Mouse (Mus musculus): ENCODE data around the gene Limk1. TPM values are rescaled to one million over a fixed set of nuclear protein-coding genes. Genes with fewer than 3 reads are reported as not detected.

Limk1 gene
- polyA plus RNA-seq, 1 experiment from 2014 or later = 0.75 TPM

DNA sequence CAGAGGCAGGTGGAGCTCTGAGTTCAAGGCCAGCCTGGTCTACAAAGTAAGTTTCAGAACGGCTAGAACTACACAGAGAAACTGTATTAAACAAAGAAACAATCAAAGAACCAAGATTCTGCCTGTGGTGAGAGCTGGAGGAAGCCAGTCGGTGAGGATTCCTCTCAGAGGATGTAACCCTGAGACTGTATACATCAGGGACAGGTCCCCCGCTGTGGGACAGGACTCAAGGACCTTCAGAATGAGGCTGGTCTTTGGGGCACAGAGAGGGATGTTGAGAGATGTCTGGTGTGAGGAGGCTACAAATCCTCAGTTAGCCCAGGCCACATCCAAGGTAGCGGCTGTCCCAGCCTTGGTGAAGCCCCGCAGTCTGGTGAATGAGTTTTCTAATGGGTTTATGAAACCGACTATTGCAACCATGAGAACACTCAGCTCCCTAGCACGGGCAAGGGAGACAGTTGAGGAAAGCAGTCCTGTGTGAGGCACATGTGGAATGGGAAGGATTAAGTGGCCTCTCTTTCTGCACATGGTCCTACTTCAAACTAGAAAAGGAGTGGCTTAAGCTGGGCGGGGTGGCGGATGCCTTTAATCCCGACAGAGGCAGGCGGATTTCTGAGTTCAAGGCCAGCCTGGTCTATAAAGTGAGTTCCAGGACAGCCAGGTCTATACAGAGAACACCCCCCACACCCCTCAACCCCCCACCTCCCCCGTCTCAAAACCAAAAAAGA, 78.3 kb downstream of the Limk1 start:
- H3K27ac ChIP-seq = no peak overlapping the region
- H3K9me3 ChIP-seq (replicated peaks) = no peaks in the 10 kb centered on the region
- no peak for DNase-seq
- H3K27me3 ChIP-seq = no peaks in the 10 kb centered on the region
- H3K36me3 ChIP-seq = no peaks in the 10 kb centered on the region; the same call in 1 of the 2 replicates
- no peak overlapping the region for H3K9ac ChIP-seq
- WGBS (ENCODE audit: insufficient replicate concordance) = 75% methylated on average over 12 of the region's 12 CpGs
- no peak for ATAC-seq (ENCODE audit: low read depth)
- no peak overlapping the region for H3K4me3 ChIP-seq (replicated peaks)
- H3K4me1 ChIP-seq (replicated peaks) = peaks cover 6% of the 10 kb centered on the region
- no peak overlapping the region for H3K4me2 ChIP-seq

DNA sequence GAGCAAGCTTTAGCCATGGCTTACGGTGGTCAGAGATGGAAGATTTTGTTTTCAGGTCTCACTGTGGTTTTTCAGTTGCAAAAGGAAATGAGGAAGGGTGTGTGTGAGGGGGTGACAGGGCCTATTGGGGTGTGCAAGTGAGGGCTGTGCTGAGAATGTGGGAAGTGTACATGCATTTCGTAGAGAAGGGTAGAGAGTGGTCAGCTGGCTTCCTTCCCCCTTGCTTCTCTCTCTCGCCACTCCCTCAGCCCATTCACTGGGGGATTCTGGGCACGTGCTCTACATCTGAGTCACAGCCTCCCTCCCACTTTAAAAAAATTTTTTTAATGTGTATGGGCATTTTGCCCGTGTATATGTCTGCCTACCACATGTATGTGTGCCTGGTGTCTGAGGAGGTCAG, 81.3 kb downstream of the Limk1 start:
- Histone ChIP-seq H3K9ac (no peak overlapping the region), H3K36me3 (no peaks in the 10 kb centered on the region), H3K9me3 (replicated peaks) (no peaks in the 10 kb centered on the region), H3K4me2 (no peak overlapping the region), H3K4me3 (replicated peaks) (no peak overlapping the region), H3K27me3 (no peaks in the 10 kb centered on the region), H3K4me1 (replicated peaks) (peaks cover 6% of the 10 kb centered on the region), H3K27ac (0 out of 2 replicates have a peak overlapping the region, but pooled peaks have one; percentile 34)
- WGBS (ENCODE audit: insufficient replicate concordance) = 18% methylated on average over 5 of the region's 5 CpGs
- ATAC-seq (ENCODE audit: low read depth) = peak; percentile 42; the same call in 1 of the 2 replicates
- no peak for DNase-seq

- H3K36me3 ChIP-seq = no peaks in the 10 kb centered on the region
- peak overlapping the region; percentile 34; the same call in 1 of the 2 replicates for H3K27ac ChIP-seq
- no peak overlapping the region for H3K4me3 ChIP-seq (replicated peaks)
- H3K4me1 ChIP-seq (replicated peaks) = no peaks in the 10 kb centered on the region; the same call in 1 of the 2 replicates
- H3K27me3 ChIP-seq = no peaks in the 10 kb centered on the region
- ATAC-seq (ENCODE audit: low read depth) (no peak), DNase-seq (no peak)
- H3K9ac ChIP-seq = no peak overlapping the region
- H3K4me2 ChIP-seq = no peak overlapping the region
- no peaks in the 10 kb centered on the region for H3K9me3 ChIP-seq (replicated peaks)
Observed at GRCm38 (mm10) chr5:134606314-134606713, 82.1 kb downstream of the Limk1 start.

Other genes with a start within 250 kb of the Limk1 start
- gene Gtf2ird1, start 231.9 kb downstream of the Limk1 start, polyA plus RNA-seq (2015; fragmentation: Nextera tagmentation; extraction: Ambion mirVana) = 12.9 and 13.6 TPM in 2 replicates
- gene Clip2, start 136.2 kb downstream of the Limk1 start, polyA plus RNA-seq (2015; fragmentation: Nextera tagmentation; extraction: Ambion mirVana) = 0.37 and 0.50 TPM in 2 replicates
- not detected in 2 replicates for gene Syna, start 128.4 kb downstream of the Limk1 start, polyA plus RNA-seq (2015; fragmentation: Nextera tagmentation; extraction: Ambion mirVana)
- 233 and 246 TPM in 2 replicates for gene Rfc2, start 107.2 kb downstream of the Limk1 start, polyA plus RNA-seq (2015; fragmentation: Nextera tagmentation; extraction: Ambion mirVana)
- gene Lat2, start 73.6 kb downstream of the Limk1 start, polyA plus RNA-seq (2015; fragmentation: Nextera tagmentation; extraction: Ambion mirVana) = 1.6 TPM in 2 replicates
- 229 and 233 TPM in 2 replicates for gene Eif4h, start 49.1 kb downstream of the Limk1 start, polyA plus RNA-seq (2015; fragmentation: Nextera tagmentation; extraction: Ambion mirVana)
- gene Eln, start 58.7 kb upstream of the Limk1 start, polyA plus RNA-seq (2015; fragmentation: Nextera tagmentation; extraction: Ambion mirVana) = 3.5 and 3.8 TPM in 2 replicates
- gene Tmem270, start 218.1 kb upstream of the Limk1 start, polyA plus RNA-seq (2015; fragmentation: Nextera tagmentation; extraction: Ambion mirVana) = not detected in 2 replicates
- gene Cldn13, start 226.9 kb upstream of the Limk1 start, polyA plus RNA-seq (2015; fragmentation: Nextera tagmentation; extraction: Ambion mirVana) = 246 and 259 TPM in 2 replicates
- 10.6 and 12.2 TPM in 2 replicates for gene Mettl27, start 243.8 kb upstream of the Limk1 start, polyA plus RNA-seq (2015; fragmentation: Nextera tagmentation; extraction: Ambion mirVana)